Mouse (Mus musculus): ENCODE measurements around the gene Sez6l. TPM values are rescaled to one million over a fixed set of nuclear protein-coding genes. Genes with fewer than 3 reads are reported as not detected.

Sez6l gene
- polyA plus RNA-seq, 1 experiment from 2014 or later: 0.01 TPM

GRCm38 (mm10) chr5:112584155-112584769 lies 7.3 kb upstream of the Sez6l start:
- in situ Hi-C loops (cut with MboI; ENCODE audit: low pct_unique_long_range_greater_than_20kb): no loop called here
- peaks cover 12% of the 10 kb centered on the region for H3K27me3 ChIP-seq
- CTCF ChIA-PET: interaction anchor here (1.2 kb wide), 1 partner anchor 9 kb away, joined by 3 read pairs; no protein-coding TSS in a partner anchor
- no peak for ATAC-seq
- POLR2A ChIA-PET: no interaction called here
- TF ChIP-seq CTCF (IDR thresholded peaks at IDR 0.05): no peak
- DNase-seq (ENCODE audit: low read depth, low spot score): no peak

GRCm38 (mm10) chr5:112583304-112583703 lies 6.3 kb upstream of the Sez6l start:
- no peak for DNase-seq (ENCODE audit: low read depth, low spot score)
- POLR2A ChIA-PET: no interaction called here

GRCm38 (mm10) chr5:112577750-112578149 lies 765 bp upstream of the Sez6l start:
- H3K27me3 ChIP-seq: peaks cover 36% of the 10 kb centered on the region
- DNase-seq (ENCODE audit: low read depth, low spot score): no peak
- ChIA-PET POLR2A (no interaction called here), CTCF (no interaction called here)
- no peak for TF ChIP-seq CTCF (IDR thresholded peaks at IDR 0.05)
- no peak for ATAC-seq
- in situ Hi-C loops (cut with MboI; ENCODE audit: low pct_unique_long_range_greater_than_20kb): no loop called here

More at GRCm38 (mm10) chr5:112583304-112583703, 6.3 kb upstream of the Sez6l start:
- ATAC-seq: no peak
- no peak for TF ChIP-seq CTCF (IDR thresholded peaks at IDR 0.05)
- CTCF ChIA-PET: no interaction called here
- peaks cover 8% of the 10 kb centered on the region for H3K27me3 ChIP-seq
- in situ Hi-C loops (cut with MboI; ENCODE audit: low pct_unique_long_range_greater_than_20kb): no loop called here

GRCm38 (mm10) chr5:112576361-112576992 lies 508 bp downstream of the Sez6l start:
- no peak for ATAC-seq
- POLR2A ChIA-PET: no interaction called here
- TF ChIP-seq CTCF (IDR thresholded peaks at IDR 0.05): no peak
- CTCF ChIA-PET: interaction anchor here (1.2 kb wide), 1 partner anchor 8 kb away, joined by 3 read pairs; no protein-coding TSS in a partner anchor
- in situ Hi-C loops (cut with MboI; ENCODE audit: low pct_unique_long_range_greater_than_20kb): no loop called here
- DNase-seq (ENCODE audit: low read depth, low spot score): no peak
- H3K27me3 ChIP-seq: peaks cover 34% of the 10 kb centered on the region

GRCm38 (mm10) chr5:112575151-112575915 lies 1.7 kb downstream of the Sez6l start:
- DNase-seq (ENCODE audit: low read depth, low spot score): no peak
- POLR2A ChIA-PET: no interaction called here
- no peak for TF ChIP-seq CTCF (IDR thresholded peaks at IDR 0.05)

GRCm38 (mm10) chr5:112573916-112574315 lies 3.1 kb downstream of the Sez6l start:
- in situ Hi-C loops (cut with MboI; ENCODE audit: low pct_unique_long_range_greater_than_20kb): no loop called here

More at GRCm38 (mm10) chr5:112575151-112575915, 1.7 kb downstream of the Sez6l start:
- ATAC-seq: no peak
- in situ Hi-C loops (cut with MboI; ENCODE audit: low pct_unique_long_range_greater_than_20kb): no loop called here
- CTCF ChIA-PET: interaction anchor here (0.9 to 1.2 kb wide), 2 partner anchors 10 to 16 kb away, joined by 3 read pairs; no protein-coding TSS in a partner anchor
- peaks cover 34% of the 10 kb centered on the region for H3K27me3 ChIP-seq

GRCm38 (mm10) chr5:112572217-112572616 lies 4.8 kb downstream of the Sez6l start:
- CTCF ChIA-PET: no interaction called here
- in situ Hi-C loops (cut with MboI; ENCODE audit: low pct_unique_long_range_greater_than_20kb): no loop called here
- no peak for DNase-seq (ENCODE audit: low read depth, low spot score)
- POLR2A ChIA-PET: no interaction called here
- no peak for ATAC-seq
- peaks cover 28% of the 10 kb centered on the region for H3K27me3 ChIP-seq
- TF ChIP-seq CTCF (IDR thresholded peaks at IDR 0.05): no peak

More at GRCm38 (mm10) chr5:112573916-112574315, 3.1 kb downstream of the Sez6l start:
- ChIA-PET POLR2A (no interaction called here), CTCF (no interaction called here)
- peaks cover 34% of the 10 kb centered on the region for H3K27me3 ChIP-seq
- DNase-seq (ENCODE audit: low read depth, low spot score) (no peak), ATAC-seq (no peak)
- TF ChIP-seq CTCF (IDR thresholded peaks at IDR 0.05): no peak

- DNase-seq (ENCODE audit: low read depth, low spot score): no peak
- no peak for TF ChIP-seq CTCF (IDR thresholded peaks at IDR 0.05)
- CTCF ChIA-PET: no interaction called here
- in situ Hi-C loops (cut with MboI; ENCODE audit: low pct_unique_long_range_greater_than_20kb): no loop called here
- no peak for ATAC-seq
- H3K27me3 ChIP-seq: peaks cover 24% of the 10 kb centered on the region
- POLR2A ChIA-PET: no interaction called here
Measured at GRCm38 (mm10) chr5:112565489-112565888, 11.5 kb downstream of the Sez6l start.

GRCm38 (mm10) chr5:112565083-112565482 lies 11.9 kb downstream of the Sez6l start:
- H3K27me3 ChIP-seq: peaks cover 28% of the 10 kb centered on the region
- ChIA-PET POLR2A (no interaction called here), CTCF (no interaction called here)
- no peak for DNase-seq (ENCODE audit: low read depth, low spot score)
- ATAC-seq: no peak
- TF ChIP-seq CTCF (IDR thresholded peaks at IDR 0.05): no peak
- in situ Hi-C loops (cut with MboI; ENCODE audit: low pct_unique_long_range_greater_than_20kb): no loop called here

- H3K27me3 ChIP-seq: peaks cover 29% of the 10 kb centered on the region
- no peak for TF ChIP-seq CTCF (IDR thresholded peaks at IDR 0.05)
- CTCF ChIA-PET: no interaction called here
- POLR2A ChIA-PET: no interaction called here
- in situ Hi-C loops (cut with MboI; ENCODE audit: low pct_unique_long_range_greater_than_20kb): no loop called here
- DNase-seq (ENCODE audit: low read depth, low spot score) (no peak), ATAC-seq (no peak)
Measured at GRCm38 (mm10) chr5:112560869-112561499, 16.0 kb downstream of the Sez6l start.

Measured in Patski (cell line).